Mouse (Mus musculus) spleen, postnatal 36 days (tissue): ENCODE measurements around the gene Camk2d.

ENCODE experiments used
- DNase-seq, 2 experiments: peaks; one replicate each; pipeline ENCODE4 v3.0.0; 2022; ENCODE audit warnings: low spot score in 2 of 2, mixed read lengths in 1 of 2

Gene Camk2d

DNA sequence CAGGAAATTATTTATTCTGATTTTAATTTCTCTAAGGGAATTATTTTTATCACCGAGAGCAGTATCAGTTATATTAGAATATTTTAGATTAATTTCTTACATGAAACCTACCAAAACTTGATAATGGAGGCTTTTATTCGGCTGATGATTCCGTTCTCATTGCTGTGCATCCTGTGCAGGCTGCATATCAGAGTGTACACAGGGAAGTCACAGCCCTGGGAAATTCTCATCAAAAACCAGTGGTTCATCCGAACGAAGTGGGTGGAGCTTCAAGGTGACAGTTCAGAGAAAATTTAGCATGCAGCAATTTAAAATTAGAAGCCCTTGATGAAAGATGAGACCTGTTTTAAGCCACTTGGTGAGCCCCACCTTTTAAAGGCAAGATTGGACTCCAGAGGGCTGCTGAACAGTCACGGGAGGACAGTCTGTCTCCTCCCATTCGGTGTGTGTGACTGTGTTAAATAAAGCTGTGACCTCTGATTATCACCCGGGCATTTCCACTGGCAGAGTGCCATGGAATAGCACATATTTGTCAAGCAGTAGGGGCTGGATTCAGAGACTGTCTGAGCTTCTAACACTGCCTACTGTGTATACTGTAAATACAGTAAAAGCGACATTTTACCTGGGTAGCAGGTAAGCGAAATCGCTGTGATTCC lies 150.2 kb downstream of the Camk2d start:
- no peak for DNase-seq

DNA sequence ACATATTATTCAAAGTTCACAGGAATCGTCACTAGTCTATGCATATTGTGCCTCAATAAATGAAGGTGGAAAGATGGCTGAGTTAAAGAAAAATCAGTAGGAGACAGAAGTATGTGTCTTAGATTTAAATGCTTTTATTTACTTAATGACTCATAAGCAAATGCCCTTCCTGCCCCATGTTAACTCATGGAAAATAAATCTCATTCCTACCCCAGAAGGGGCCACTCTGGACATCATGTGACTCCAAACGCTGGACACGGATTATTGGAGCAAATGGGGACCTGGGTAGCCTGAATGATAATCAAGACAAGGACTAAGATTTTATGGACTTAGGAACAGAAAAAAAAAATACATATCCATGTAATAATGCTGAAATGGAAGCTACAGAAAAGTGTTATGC lies 151.5 kb downstream of the Camk2d start:
- DNase-seq, result no peak

DNA sequence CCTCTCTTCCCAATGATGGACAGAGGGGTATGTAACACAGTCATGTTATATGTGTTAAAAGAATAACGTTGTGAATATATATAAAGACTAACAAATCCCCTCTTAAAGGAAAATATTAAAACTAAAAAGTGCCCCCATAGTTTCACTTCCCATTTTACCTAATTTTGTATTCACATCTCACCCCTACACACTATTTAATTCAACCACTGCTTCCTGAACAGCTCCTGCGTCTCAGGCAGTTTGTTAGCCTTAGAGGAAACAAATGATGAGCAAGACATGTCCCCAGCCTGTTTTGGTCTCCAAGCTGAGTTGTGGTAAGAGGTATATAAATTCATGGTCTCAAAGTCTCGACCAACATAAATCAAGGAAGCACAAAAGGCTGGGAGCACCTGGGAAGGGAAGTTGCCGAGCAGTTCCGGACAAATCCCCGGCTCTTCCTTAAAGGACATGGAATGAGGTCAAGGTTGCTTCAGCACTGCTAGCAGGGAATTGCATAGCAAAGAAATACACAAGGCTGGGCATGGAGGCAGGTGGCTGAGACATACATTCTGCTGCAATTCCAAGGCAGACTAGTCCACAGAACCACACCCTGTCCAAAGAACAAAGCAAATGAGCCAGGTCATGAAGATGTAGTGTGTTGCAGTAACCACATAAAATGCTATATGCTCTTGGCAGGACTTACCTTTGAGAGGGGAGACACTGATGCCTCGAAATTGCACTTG lies 155.4 kb downstream of the Camk2d start:
- peak; percentile 55 to 72 for DNase-seq

DNA sequence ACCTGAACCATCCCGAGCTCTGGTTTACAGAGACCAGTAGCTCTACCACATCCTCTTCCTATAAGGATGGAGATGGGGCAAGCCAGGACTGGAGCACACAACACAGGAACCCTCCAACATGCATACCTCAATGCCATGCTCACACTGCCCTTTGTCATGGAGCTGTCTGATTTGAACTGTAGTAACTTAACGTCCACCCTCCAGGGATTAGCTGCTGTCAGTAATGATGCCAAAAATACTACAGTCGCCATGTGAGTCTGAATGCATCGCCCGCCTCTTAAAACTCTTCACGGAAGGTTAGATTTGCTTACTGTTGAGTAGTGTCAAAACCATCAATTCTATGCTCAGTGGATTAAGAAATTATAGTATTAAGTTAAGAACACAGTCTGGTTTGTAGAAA lies 156.9 kb downstream of the Camk2d start:
- peak; percentile 10 to 24 for DNase-seq

DNA sequence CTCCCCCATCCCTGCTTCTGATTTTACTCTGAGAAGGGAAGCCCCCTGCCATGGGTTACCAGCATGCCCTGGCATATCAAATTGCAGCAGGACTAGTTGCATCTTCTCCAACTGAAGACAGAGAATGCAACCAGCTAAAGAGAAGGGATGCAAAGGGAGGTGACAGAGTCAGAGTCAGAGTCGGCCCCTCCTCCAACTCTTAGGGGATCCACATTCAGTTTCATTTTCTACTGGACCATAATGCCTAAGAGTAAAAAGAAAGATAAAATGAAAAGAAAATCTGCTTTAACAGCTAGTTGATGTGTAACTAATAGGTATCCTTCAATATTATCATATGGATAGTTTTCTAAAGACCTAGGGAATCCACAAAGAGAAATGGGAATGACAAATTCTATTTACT lies 162.3 kb downstream of the Camk2d start:
- no peak for DNase-seq

DNA sequence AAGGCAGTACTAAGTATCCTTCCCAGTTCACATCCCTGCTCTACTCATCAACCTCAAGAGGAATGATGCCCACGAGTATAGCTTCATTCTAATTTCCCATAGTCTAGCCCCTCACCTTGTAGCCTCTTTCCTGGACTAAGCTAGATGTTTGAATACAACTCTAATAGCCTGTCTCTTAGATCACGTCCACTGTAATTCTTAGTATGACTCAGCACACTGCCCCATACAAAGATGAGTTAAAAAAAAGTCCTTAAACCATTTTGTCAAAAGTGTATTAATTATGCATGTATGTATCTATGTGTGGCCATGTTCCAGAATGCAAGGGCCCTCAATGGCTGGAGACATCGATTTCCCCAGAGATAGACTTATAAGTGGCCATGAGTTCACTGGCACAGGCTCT lies 164.5 kb downstream of the Camk2d start:
- no peak for DNase-seq

DNA sequence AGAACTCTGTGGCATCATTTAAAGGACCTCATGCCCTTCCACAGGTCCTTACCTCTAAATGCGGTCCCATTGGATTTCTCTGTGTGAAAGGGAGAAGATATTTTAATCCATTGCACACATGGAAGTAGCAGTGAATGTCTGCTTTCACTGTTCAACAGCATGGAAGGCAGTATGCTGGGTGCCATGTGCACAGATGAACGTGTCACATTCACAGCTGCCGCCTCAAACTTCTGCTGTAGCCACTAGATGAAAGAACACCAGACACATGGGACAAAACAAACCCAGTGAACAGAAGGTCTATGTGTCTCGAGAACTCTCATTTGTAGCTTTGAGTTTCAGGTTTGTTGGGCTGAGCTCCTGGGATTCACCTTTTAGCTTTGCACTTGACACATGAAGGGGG lies 168.6 kb downstream of the Camk2d start:
- no peak for DNase-seq

DNA sequence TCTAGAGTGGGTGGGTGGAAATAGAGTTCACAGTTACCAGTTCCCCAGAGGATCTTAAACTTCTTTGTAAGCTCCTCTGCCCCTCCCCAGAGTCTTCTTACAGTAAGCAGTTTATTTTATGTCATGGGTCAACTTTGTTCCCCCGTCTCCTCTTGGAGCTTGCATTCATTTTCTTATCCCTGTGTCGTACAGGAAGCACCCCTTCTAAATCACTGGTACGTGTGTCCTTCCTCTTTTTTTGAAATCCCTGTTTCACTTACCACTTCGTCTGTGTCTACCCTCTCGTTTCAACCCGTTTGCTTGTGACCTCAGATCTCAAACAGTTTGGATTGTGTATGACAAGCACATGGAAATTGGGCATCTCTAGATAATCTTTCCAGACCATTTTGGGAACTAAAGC lies 174.0 kb downstream of the Camk2d start:
- peak; percentile 36 to 38 for DNase-seq

DNA sequence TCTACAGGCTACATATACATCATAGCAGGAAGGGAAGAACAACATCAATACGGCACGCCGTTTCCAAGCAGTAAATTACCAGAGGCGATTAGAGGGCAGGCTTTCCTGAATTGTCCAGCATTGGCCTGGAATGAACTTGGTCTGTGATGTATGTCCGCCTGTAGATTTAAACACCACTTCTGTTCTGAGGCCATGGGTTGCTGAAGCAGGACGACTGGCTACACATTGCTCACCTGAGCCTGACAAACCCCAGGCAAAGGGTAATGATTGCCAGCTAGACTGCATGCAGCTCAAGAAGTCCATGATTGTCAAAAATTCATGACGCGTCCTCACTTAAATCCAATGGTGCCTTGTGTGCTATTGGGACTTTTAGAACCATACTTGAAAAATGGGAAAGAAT lies 174.9 kb downstream of the Camk2d start:
- DNase-seq, result no peak

DNA sequence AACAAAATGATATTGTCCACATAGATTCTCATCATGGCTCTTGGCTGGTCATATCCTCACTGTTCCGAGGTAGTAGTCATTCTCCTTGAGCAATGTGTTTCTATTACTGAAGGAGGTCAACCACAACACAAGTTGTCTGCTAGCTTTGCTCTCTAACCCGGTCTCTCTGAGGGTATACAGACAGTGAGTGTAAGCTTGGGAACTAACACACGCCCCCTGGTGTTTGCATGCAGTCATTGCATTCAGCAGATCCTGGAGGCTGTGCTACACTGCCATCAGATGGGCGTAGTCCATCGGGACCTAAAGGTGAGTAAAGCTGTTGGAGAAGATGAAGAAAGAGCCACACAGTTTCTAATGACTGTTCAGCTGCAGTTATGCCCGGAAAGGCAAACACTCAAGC lies 175.4 kb downstream of the Camk2d start:
- DNase-seq, result peak; percentile 75 to 80

DNA sequence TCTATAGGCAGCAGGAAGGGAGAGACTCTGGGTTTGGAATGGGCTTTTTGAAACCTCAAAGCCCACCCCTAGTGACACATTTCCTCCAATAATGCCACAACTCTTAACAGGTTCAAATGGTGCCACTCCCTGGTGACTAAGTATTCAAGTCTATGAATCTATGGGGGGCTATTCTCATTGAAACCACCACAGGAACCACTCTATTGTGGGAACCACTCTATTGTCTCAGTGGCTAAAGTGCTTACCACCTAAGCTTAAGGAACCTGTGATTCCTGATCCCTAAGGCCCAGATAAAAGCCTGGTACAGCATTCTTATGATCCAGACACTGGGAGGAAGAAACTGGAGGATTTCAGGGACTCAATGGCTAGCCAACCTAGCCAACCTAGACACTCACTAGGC lies 179.9 kb downstream of the Camk2d start:
- DNase-seq, result no peak

DNA sequence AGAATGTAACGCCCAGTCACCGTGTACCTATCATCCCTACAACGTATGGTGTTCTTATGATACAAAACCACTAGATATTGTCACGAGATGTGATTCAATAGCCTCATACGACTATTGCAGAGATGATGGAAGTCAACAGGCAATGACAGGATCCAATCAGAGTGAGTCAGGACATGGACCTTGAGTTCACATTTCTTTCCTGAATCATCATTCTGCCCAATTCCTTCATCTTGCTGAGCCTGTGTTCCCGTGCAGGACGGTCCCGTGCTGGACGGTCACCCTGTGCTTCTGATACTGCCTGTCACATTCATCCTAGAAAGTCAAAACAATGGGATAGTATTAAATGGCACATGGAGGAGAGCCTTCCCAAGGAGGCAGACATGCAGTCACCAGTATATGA lies 181.0 kb downstream of the Camk2d start:
- DNase-seq, result no peak

DNA sequence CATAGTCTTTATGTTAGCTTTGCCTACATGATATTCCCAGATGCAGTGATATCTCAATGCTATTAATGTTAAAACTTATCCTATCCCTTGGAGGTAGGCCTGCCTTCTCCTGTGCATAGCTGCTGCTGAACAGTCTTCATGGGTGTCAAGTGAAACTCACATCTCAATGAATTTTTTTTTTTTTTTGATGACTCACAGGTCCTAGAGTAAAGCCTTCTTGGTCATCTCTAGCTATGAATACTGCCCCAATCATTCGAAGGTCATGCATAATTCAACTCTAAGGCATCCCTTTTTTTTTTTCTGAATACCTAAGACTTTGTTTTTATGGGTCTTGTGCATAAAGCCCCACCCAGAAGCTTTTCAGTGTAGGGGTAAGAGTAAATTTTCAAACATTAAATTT lies 181.8 kb downstream of the Camk2d start:
- DNase-seq, result no peak

DNA sequence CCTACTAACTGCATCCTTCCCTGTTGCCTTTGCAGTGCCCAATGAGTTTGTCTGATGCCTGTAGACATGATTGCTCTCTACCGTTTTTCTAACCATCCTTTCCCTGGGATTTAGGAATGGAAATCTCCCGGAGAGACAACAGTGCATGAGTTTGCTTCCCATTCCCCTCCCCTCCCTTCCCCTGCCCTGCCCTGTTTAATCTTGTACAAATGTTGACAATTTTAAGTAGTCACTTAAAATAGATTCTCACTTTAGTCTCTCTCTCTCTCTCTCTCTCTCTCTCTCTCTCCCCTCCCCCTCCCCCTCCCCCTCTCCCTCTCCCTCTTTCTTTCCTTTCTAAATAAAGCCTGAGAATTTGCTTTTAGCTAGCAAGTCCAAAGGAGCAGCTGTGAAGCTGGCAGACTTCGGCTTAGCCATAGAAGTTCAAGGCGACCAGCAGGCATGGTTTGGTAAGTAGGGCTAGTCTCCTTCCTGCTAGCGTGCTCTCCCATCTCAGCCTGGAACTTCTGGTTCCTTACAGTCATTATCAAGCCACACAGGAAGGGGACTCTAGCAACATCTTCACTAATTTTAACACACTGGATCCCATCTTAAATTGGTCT lies 184.0 kb downstream of the Camk2d start:
- DNase-seq, result no peak

DNA sequence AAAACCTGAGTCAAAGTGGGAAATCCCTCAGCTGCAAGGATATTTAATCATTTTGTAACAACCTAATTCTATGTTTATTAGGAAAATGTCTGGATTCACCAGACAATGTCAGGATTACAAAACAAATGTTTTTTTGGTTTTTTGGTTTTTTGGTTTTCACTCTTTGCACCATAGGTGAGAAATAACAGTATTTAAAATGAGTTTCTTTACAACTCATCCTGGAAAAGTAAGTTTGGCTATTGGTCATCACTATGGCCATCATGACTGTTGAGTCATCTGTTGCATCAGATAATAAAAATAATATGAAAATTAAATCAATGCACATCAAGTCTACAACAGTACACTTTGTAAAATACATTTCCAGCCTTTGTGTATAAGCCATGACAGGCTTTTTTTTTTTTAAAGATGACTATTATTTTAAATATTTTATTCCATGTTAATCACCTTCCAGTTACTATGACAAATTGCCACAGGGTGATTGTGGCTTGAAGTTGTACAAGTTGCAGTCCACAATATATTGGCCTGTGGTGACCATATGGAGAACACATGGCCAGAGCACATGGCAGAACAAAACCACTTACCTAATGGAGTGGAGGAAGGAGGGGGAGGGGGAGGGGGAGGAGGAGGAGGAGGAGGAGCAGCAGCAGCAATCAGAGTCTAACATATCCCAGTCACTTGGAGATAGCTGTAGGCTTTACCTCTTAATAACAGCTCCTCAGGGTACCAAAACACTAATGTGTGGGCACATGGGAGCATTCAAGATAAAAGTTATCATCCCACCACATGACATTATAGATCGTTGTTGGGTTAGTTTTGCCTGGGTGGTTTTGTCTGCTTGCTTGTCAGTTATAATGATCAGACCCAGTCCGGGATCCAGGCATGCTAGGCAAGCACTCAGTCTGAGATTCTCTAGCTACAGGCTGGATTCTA lies 197.2 kb downstream of the Camk2d start:
- no peak for DNase-seq

DNA sequence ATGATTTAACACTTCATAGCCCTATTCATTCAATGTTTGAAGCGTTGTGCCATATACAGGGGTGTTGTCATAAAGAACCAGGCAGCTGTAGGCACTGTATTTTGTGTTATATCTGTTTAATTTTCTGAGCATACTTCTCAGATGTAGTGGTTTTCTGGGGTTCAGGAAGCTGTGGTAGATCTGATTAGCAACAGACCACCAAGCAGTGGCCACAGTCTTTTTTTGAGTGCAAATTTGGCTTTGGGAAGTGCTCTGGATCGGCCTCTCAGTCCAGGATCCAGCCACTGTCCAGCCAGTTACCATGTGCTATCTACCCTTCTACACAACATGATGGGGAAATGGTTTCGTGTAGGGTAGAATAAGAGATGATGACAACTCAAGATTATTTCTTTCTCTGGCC lies 199.8 kb downstream of the Camk2d start:
- no peak for DNase-seq

DNA sequence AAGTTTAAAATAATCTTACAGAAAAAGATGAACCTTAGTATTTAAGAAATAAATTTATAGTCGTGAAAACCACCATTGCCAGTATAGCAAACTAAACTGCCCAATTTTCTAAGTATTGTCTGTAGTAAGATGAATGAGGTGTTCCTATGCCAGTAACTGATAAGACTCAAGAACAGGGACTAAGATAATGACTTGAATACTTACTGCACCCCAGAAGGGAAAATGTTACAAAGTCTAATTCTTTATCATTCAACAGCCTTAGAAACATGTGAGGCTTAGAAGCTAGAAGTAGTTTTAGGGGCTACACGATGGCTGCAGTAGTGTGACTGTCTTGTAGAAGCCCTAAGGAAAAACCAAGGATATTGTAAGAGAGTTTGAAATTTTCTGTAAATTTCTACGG lies 200.9 kb downstream of the Camk2d start:
- DNase-seq, result no peak

DNA sequence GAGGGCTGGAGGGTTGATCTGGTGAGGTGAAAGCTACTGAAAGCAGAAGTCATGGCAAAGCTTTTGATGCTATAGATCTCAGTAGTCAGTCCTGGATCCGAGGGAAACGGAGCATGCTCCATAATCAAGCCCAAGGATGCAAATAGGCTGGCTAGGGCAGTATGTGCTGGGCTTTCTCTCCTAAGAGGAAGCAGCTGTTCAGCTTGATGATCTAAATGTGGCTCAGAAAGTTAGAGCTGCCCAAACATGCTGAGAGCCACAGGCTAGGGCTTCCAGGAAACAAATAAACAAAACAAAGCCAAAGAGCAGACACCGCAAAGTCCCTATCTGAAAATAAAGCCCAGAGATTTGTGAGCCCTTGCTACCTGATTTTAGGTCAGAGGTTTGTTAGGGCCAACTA lies 201.7 kb downstream of the Camk2d start:
- no peak for DNase-seq

DNA sequence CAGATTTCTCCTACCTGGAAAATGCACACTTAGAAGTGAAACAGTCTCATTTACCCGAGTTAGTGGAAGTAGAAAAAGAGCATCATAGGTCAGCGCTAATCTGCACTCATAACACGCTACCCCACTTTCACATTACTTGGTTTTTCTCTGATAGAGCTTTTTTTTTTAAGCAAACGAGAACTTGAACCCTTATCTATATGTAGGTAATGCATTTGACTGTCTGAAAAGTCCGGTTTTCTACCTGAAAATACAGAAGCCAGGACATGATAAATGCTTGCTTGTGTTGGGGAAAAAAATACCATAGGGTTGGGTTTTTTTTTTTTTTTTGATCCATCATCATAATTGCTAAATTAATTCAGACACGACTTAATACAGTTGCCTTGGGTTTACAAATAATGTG lies 206.9 kb downstream of the Camk2d start:
- DNase-seq, result no peak

DNA sequence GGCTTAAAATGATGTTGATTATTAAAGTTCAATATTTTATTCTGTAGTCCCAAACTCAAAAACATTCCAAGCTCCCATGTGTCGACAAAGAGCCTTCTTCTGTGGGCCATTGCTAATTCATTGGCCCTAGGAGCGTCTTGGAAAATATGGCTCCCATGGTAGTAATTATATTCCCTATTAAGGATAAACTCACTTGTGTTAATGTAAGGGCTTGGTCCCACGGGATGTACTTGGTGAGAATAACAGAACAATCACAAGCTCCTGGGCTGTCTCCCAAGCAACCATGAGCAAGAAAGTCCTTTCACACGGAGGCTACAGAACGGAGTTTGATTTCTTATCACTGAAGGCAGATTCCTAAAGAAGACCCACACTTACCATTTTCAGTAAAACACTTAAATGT lies 208.9 kb downstream of the Camk2d start:
- no peak for DNase-seq

DNA sequence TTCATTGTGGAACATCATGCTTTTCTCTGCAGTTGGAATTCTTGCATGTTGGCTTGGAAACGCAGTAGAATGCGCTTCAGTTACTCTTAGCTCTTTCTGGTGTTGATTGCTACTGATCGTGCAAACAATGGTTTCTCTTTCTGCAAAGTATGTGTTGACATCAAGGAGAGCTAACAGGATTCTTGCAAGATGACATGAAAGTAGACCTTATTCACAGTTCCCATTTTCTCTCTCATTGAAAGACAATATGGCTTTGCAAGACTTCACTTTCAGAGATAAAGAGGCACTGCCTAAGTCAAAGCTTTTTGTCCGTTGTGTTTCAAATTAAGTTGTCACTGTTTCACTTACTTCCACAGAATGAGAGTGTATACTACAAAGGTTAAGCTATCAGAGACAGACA lies 210.0 kb downstream of the Camk2d start:
- DNase-seq, result no peak

DNA sequence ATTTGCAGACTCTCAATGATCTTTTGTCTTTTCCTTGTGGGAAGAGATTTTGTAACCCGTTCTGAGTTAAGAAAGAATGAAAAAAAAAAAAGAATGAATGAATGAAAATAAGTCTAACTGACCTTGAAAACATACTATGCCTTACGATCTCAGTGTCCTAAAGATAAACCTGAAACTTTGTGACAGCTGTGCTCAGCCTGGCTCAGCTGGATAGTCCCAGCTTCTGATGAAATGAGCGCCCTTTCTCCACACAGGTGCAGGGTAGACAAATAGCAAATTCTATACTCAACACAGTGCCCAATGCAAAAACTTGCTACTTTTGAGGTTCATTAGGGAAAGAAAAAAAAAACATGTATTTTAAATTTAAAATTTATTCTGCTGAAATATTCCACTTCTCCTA lies 213.8 kb downstream of the Camk2d start:
- DNase-seq, result no peak
